Mouse (Mus musculus): ENCODE data around the gene Rtn2.

GRCm38 (mm10) chr7:19252078-19252477 lies 30.3 kb upstream of the Rtn2 start:
- TF ChIP-seq CTCF (IDR thresholded peaks at IDR 0.05; ENCODE audit: low read depth, low read length): no peak
- no peak for TF ChIP-seq POLR2A (IDR thresholded peaks at IDR 0.05; ENCODE audit: insufficient read depth, low read length)

All from ES-Bruce4 (cell line).